Mouse (Mus musculus) limb, embryonic 15.5 days (tissue): ENCODE measurements at regions not wholly inside any gene's neighbourhood (a gene's known extent, or its start where the extent isn't known, plus 50 kb on each side); places are given as distances from the start of the nearest gene placed in this dataset.

ENCODE experiments used
- ATAC-seq: fragments of 200-750 bp; cut with Nextera tagmentation; 2 replicates; pipeline ENCODE4 v1.8.0; 2017; ENCODE audit warnings: low read depth, moderate TSS enrichment; ENCODE audit not compliant: insufficient number of reproducible peaks, low FRiP score, low TSS enrichment
- H3K27ac ChIP-seq: fragments of 300-500 bp; sonication (generic); 2 replicates; pipeline ENCODE4 v1.5.1; 2015; ENCODE audit warnings: moderate library complexity, mild to moderate bottlenecking, inconsistent platforms
- H3K27me3 ChIP-seq: fragments of 300-500 bp; sonication (generic); 2 replicates; pipeline ENCODE4 v1.6.1; 2015; ENCODE audit warnings: inconsistent platforms
- H3K36me3 ChIP-seq: fragments of 300-500 bp; sonication (generic); 2 replicates; pipeline ENCODE4 v1.6.1; 2015; ENCODE audit warnings: inconsistent platforms
- H3K4me1 ChIP-seq: fragments of 300-500 bp; sonication (generic); 2 replicates; pipeline ENCODE4 v1.6.1; 2015; ENCODE audit warnings: inconsistent platforms
- H3K4me2 ChIP-seq: fragments of 300-500 bp; sonication (generic); 2 replicates; pipeline ENCODE4 v1.6.1; 2015; ENCODE audit warnings: mild to moderate bottlenecking, inconsistent platforms
- H3K4me3 ChIP-seq: fragments of 300-500 bp; sonication (generic); 2 replicates; pipeline ENCODE4 v1.5.1; 2015; ENCODE audit warnings: mild to moderate bottlenecking, inconsistent platforms
- H3K9ac ChIP-seq: fragments of 300-500 bp; sonication (generic); 2 replicates; pipeline ENCODE4 v1.6.1; 2015; ENCODE audit warnings: inconsistent platforms
- H3K9me3 ChIP-seq: fragments of 300-500 bp; sonication (generic); 2 replicates; pipeline ENCODE4 v1.6.1; 2016; ENCODE audit warnings: inconsistent platforms
- WGBS: fragments of 180-500 bp; shearing (Covaris S2); methylation state at CpG from one replicate; pipeline ENCODE4 v1.1.7; 2015; 5-methylcytosine and 5-hydroxymethylcytosine counted together

GRCm38 (mm10) chr13:118480237-118480636, 93.2 kb upstream of the Mrps30 start:
- Histone ChIP-seq H3K9me3 (no peaks in the 10 kb centered on the region), H3K4me3 (no peak overlapping the region), H3K27ac (no peak overlapping the region), H3K36me3 (no peaks in the 10 kb centered on the region), H3K4me2 (no peak overlapping the region), H3K27me3 (no peaks in the 10 kb centered on the region), H3K9ac (no peak overlapping the region), H3K4me1 (peaks cover 2% of the 10 kb centered on the region; the same call in 1 of the 2 replicates)
- 70% methylated on average over 1 of the region's 1 CpGs for WGBS
- ATAC-seq = no peak

DNA sequence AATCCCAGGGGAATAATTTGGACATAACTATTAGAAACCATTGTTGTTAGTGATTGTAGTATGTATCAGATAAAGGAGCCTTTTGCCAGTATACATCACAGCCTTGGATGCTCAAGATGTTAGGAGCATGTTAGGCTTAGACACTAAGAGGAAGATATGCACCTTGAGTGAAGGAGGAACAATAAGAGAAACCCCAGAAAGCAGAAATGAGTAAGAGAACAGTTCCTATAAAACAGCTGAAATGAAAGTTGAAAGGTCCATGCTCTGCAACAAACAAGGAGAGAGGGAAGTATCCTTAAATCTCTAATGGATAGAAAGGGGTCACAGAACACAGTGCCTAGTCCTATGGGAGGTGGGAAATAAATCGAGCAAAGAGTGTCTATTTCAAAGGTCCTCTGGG, 91.4 kb upstream of the Mrps30 start:
- WGBS = 50% methylated on average over 1 of the region's 1 CpGs
- no peak overlapping the region for H3K9ac ChIP-seq
- ATAC-seq = no peak
- H3K27me3 ChIP-seq = no peaks in the 10 kb centered on the region
- no peaks in the 10 kb centered on the region for H3K36me3 ChIP-seq
- no peaks in the 10 kb centered on the region for H3K9me3 ChIP-seq
- no peak overlapping the region for H3K4me3 ChIP-seq
- H3K4me1 ChIP-seq = peaks cover 2% of the 10 kb centered on the region; the same call in 1 of the 2 replicates
- no peak overlapping the region for H3K4me2 ChIP-seq
- H3K27ac ChIP-seq = no peak overlapping the region

GRCm38 (mm10) chr13:118472578-118472977, 85.5 kb upstream of the Mrps30 start:
- Histone ChIP-seq H3K27ac (no peak overlapping the region), H3K27me3 (no peaks in the 10 kb centered on the region), H3K9ac (no peak overlapping the region), H3K36me3 (no peaks in the 10 kb centered on the region), H3K4me1 (peaks cover 3% of the 10 kb centered on the region; the same call in 1 of the 2 replicates), H3K4me3 (no peak overlapping the region), H3K4me2 (no peak overlapping the region), H3K9me3 (no peaks in the 10 kb centered on the region)
- ATAC-seq = no peak
- 50% methylated on average over 7 of the region's 7 CpGs for WGBS

DNA sequence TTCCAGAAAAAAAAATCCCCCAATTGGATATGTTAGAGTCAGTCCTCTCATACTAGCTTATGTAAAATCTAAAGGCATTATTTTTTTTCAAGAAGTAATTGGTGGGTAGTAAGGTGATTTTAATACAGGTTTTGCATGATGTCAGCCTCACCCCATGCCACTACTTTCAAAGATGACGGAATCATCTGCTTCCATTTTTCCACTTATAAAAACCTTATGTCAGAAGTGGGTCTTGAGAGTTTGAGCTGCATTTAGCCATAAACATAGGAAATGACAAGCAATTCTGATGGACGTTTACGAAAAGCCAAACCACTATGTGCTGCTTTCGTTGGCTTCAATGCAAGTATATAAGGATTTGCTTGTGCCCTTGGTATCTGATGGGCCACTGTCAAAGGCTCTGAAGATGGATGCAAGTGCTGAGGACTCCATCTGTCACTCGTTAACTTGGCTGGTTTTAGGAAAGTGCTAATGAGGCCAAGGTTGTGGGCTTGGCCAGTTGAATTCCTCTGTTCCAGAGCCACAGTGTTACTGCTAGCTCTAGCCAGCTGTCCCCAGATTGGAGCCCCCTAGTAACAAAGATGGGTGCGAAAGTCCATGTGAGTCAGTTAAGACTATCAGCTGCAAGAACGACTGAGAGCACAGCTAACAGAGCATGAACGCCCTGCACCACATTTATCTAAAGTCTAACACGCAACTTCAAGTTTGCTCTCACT, 72.8 kb upstream of the Mrps30 start:
- Histone ChIP-seq H3K4me2 (no peak overlapping the region), H3K4me1 (peaks cover 4% of the 10 kb centered on the region), H3K9me3 (no peaks in the 10 kb centered on the region), H3K27ac (peak overlapping the region; percentile 58; the same call in 1 of the 2 replicates), H3K27me3 (no peaks in the 10 kb centered on the region), H3K4me3 (no peak overlapping the region), H3K36me3 (no peaks in the 10 kb centered on the region), H3K9ac (no peak overlapping the region)
- no peak for ATAC-seq
- WGBS = 43% methylated on average over 9 of the region's 9 CpGs

DNA sequence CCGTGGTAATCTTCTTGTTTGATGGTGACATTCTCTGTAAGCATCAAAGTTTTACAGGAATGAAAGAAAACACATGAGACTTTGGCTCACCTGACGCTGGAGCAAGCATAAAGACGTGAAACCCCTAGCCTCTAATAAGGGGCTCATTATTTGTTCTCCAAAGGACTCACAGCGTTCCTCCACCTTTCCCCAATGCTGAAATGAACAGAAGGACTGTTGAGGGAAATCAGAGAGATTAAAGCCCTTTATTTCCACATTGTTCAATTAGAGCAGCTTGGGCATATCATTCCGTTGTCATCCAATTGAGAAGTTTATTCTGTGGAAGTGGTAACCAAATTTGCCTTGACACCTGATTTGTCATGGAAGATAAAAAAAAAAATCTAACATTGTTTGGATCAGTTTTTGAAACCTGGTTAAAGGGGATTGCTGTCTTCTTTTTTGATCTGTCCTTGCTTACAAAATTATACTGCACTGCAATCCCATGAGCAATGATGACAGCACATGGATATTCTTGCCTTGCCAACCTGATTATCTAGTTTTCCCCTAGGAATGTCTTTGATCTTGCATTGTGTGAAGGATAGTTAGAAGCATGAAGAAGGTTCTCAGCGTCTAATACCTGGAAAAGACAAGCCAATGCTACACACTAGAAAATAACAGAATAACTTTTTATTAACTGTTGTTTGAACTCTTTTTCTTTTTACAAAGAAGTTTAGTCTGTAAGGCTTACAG, 62.1 kb upstream of the Mrps30 start:
- WGBS = 61% methylated on average over 6 of the region's 6 CpGs
- ATAC-seq = no peak
- Histone ChIP-seq H3K27me3 (no peaks in the 10 kb centered on the region), H3K4me3 (no peak overlapping the region), H3K9ac (no peak overlapping the region), H3K4me2 (no peak overlapping the region), H3K36me3 (no peaks in the 10 kb centered on the region), H3K4me1 (no peaks in the 10 kb centered on the region), H3K9me3 (no peaks in the 10 kb centered on the region), H3K27ac (no peak overlapping the region)

GRCm38 (mm10) chr13:118441322-118442064, 54.4 kb upstream of the Mrps30 start:
- Histone ChIP-seq H3K4me2 (no peak overlapping the region), H3K27ac (no peak overlapping the region), H3K27me3 (no peaks in the 10 kb centered on the region), H3K4me1 (no peaks in the 10 kb centered on the region), H3K9ac (no peak overlapping the region), H3K36me3 (no peaks in the 10 kb centered on the region), H3K9me3 (no peaks in the 10 kb centered on the region), H3K4me3 (no peak overlapping the region)
- no peak for ATAC-seq
- WGBS = 84% methylated on average over 5 of the region's 5 CpGs
